Mouse (Mus musculus) brain, embryonic 14.5 days (tissue): ENCODE data around the gene Wfdc1.

Experiments
- CTCF ChIP-seq: fragments of 200-500 bp; IDR thresholded peaks from 2 replicates; pipeline ENCODE4 v1.5.1; 2012; ENCODE audit warnings: inconsistent platforms, mild to moderate bottlenecking, moderate library complexity, borderline replicate concordance; ENCODE audit not compliant: insufficient read depth, insufficient read length; ENCODE audit errors: extremely low read depth
- POLR2A ChIP-seq: fragments of 200-500 bp; IDR thresholded peaks from 2 replicates; pipeline ENCODE4 v1.6.1; 2012; ENCODE audit warnings: mild to moderate bottlenecking, inconsistent platforms, borderline replicate concordance; ENCODE audit not compliant: poor library complexity, insufficient read depth, insufficient read length, severe bottlenecking; ENCODE audit errors: extremely low read depth

- no peak for TF ChIP-seq CTCF
- no peak for TF ChIP-seq POLR2A
Measured at GRCm38 (mm10) chr8:119694696-119695095, 28.5 kb downstream of the Wfdc1 start.
